Mouse (Mus musculus): Measurements from ENCODE around the gene Ptprs. TPM values are rescaled to one million over a fixed set of nuclear protein-coding genes. Genes with fewer than 3 reads are reported as not detected.

The Ptprs gene
- polyA plus RNA-seq (2021; fragmentation: Nextera tagmentation) = 187 and 245 TPM in 2 replicates
- long read RNA-seq, experiment 1, transcript Ptprs-206 (3 exons, 711 nt) = major isoform, 8 of 124 reads
- long read RNA-seq, experiment 1, partial matches to known transcripts = 81 of 124 reads
- long read RNA-seq, experiment 1, other reads (novel, unspliced or antisense) = 34 of 124 reads
- long read RNA-seq, experiment 2, full-length matches to known transcripts = 15 of 144 reads
- long read RNA-seq, experiment 2, partial matches to known transcripts = 106 of 144 reads
- long read RNA-seq, experiment 2, other reads (novel, unspliced or antisense) = 23 of 144 reads

DNA sequence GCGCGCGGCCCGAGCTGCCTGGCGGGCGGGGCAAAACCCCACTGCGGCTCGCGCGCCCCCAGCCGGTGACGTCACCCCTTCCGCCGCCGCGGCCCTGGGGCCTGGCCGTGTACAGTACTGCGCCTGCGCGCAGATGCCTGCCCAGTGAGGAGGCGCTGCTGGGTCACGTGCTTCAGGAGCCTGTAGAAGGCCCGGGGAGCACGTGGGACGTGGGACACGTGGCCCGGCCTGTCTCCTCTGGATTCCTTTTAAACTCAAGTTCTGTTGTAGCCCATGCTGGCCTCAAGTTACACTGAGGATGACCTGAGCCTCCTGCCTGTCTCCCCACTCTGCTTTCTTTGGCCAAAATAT, at the start of gene Ptprs:
Ptprs (minus strand) TSS at position 82 of the 351 bp plus-strand sequence.

DNA sequence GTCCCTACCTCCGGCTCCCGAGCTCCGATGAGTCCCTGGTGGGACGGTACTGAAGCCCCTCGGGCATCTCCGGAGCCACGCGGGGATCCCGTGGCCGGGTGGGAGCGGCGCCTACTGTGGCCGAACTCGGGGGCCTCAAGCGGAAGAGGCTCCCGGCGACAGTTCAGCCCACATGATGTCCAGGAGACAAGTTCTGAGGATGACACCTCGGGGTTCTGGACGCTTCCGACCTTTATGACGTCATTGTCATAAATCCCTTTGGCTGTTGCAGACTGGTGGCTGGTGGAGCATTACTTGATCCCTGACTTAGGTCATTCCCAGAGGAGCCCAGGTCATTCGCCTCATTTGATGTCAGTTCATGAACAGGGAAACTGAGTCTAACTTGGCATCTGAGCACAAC, 36.0 kb upstream of the Ptprs start, which contains the start of gene Znrf4:
Znrf4 (minus strand) TSS at position 122 of the 400 bp plus-strand sequence.

Small RNAs within 50 kb of the gene (microRNA-seq; reads per million reads assigned to microRNA genes)
- 0.86 reads per million for gene Mir6977

Other genes with a start within 250 kb of the Ptprs start
- gene Fem1a, start 219.7 kb downstream of the Ptprs start, polyA plus RNA-seq (2021; fragmentation: Nextera tagmentation) = 9.4 and 10.9 TPM in 2 replicates
- gene Ticam1, start 199.7 kb downstream of the Ptprs start, polyA plus RNA-seq (2021; fragmentation: Nextera tagmentation) = 2.2 and 2.6 TPM in 2 replicates
- gene Plin3, start 183.6 kb downstream of the Ptprs start, polyA plus RNA-seq (2021; fragmentation: Nextera tagmentation) = 6.1 and 9.9 TPM in 2 replicates
- gene Arrdc5, start 176.2 kb downstream of the Ptprs start, polyA plus RNA-seq (2021; fragmentation: Nextera tagmentation) = not detected in 2 replicates
- 0.15 and 0.48 TPM in 2 replicates for gene Uhrf1, start 173.2 kb downstream of the Ptprs start, polyA plus RNA-seq (2021; fragmentation: Nextera tagmentation)
- 25.3 and 26.4 TPM in 2 replicates for gene Kdm4b, start 150.4 kb downstream of the Ptprs start, polyA plus RNA-seq (2021; fragmentation: Nextera tagmentation)
- gene Znrf4, start 35.9 kb upstream of the Ptprs start, polyA plus RNA-seq (2021; fragmentation: Nextera tagmentation) = not detected in 2 replicates
- not detected in 2 replicates for gene Gm20219, start 77.9 kb upstream of the Ptprs start, polyA plus RNA-seq (2021; fragmentation: Nextera tagmentation)
- 13.1 and 13.4 TPM in 2 replicates for gene Safb2, start 108.1 kb upstream of the Ptprs start, polyA plus RNA-seq (2021; fragmentation: Nextera tagmentation)
- gene Safb, start 108.3 kb upstream of the Ptprs start, polyA plus RNA-seq (2021; fragmentation: Nextera tagmentation) = 30.7 and 35.0 TPM in 2 replicates
- 467 and 517 TPM in 2 replicates for gene 2410015M20Rik, start 133.3 kb upstream of the Ptprs start, polyA plus RNA-seq (2021; fragmentation: Nextera tagmentation)
- gene Rpl36, start 136.9 kb upstream of the Ptprs start, polyA plus RNA-seq (2021; fragmentation: Nextera tagmentation) = 1,865 and 1,904 TPM in 2 replicates
- 31.6 and 34.6 TPM in 2 replicates for gene Lonp1, start 150.4 kb upstream of the Ptprs start, polyA plus RNA-seq (2021; fragmentation: Nextera tagmentation)
- 0.30 and 0.35 TPM in 2 replicates for gene Catsperd, start 151.7 kb upstream of the Ptprs start, polyA plus RNA-seq (2021; fragmentation: Nextera tagmentation)
- gene Ranbp3, start 196.8 kb upstream of the Ptprs start, polyA plus RNA-seq (2021; fragmentation: Nextera tagmentation) = 48.4 and 49.1 TPM in 2 replicates
- gene Ndufa11, start 241.3 kb upstream of the Ptprs start, polyA plus RNA-seq (2021; fragmentation: Nextera tagmentation) = 1,051 and 1,264 TPM in 2 replicates
- 9.7 and 10.4 TPM in 2 replicates for gene Vmac, start 241.5 kb upstream of the Ptprs start, polyA plus RNA-seq (2021; fragmentation: Nextera tagmentation)

Data from layer of hippocampus, adult 6 months (tissue).